Mouse (Mus musculus) limb, embryonic 13.5 days (tissue): ENCODE measurements around the gene U2surp. TPM values are rescaled to one million over a fixed set of nuclear protein-coding genes. Genes with fewer than 3 reads are reported as not detected.

ENCODE experiments used
- ATAC-seq: fragments of 200-750 bp; cut with Nextera tagmentation; 2 replicates; pipeline ENCODE4 v1.8.0; 2017; ENCODE audit warnings: low read depth, moderate number of reproducible peaks, moderate TSS enrichment; ENCODE audit not compliant: low FRiP score
- H3K27ac ChIP-seq: fragments of 300-500 bp; sonication (generic); 2 replicates; pipeline ENCODE4 v1.5.1; 2015; ENCODE audit warnings: inconsistent platforms, mild to moderate bottlenecking, moderate library complexity
- H3K27me3 ChIP-seq: fragments of 300-500 bp; sonication (generic); 2 replicates; pipeline ENCODE4 v1.6.1; 2015; ENCODE audit warnings: mild to moderate bottlenecking, inconsistent platforms
- H3K36me3 ChIP-seq: fragments of 300-500 bp; sonication (generic); 2 replicates; pipeline ENCODE4 v1.6.1; 2015; ENCODE audit warnings: inconsistent platforms, mild to moderate bottlenecking, moderate library complexity
- H3K4me1 ChIP-seq: fragments of 300-500 bp; sonication (generic); 2 replicates; pipeline ENCODE4 v1.6.1; 2015; ENCODE audit warnings: inconsistent platforms
- H3K4me2 ChIP-seq: fragments of 300-500 bp; sonication (generic); replicated peaks from 2 replicates; pipeline ENCODE4 v1.6.1; 2015; ENCODE audit warnings: inconsistent platforms, mild to moderate bottlenecking, moderate library complexity
- H3K4me3 ChIP-seq: fragments of 300-500 bp; sonication (generic); 2 replicates; pipeline ENCODE4 v1.5.1; 2015; ENCODE audit warnings: moderate library complexity, mild to moderate bottlenecking, inconsistent platforms
- H3K9ac ChIP-seq: fragments of 300-500 bp; sonication (generic); 2 replicates; pipeline ENCODE4 v1.6.1; 2015; ENCODE audit warnings: mild to moderate bottlenecking, inconsistent platforms
- H3K9me3 ChIP-seq: fragments of 300-500 bp; sonication (generic); 2 replicates; pipeline ENCODE4 v1.6.1; 2016; ENCODE audit warnings: inconsistent platforms
- WGBS: fragments of 180-500 bp; shearing (Covaris S2); methylation state at CpG from one replicate; pipeline ENCODE4 v1.1.7; 2015; 5-methylcytosine and 5-hydroxymethylcytosine counted together
- polyA plus RNA-seq: library from polyadenylated mRNA; unstranded; fragments of >200 nt; fragmentation: Nextera tagmentation; extraction: Ambion mirVana; gene quantifications from 2 replicates; pipeline ENCODE4 v1.2.1, GENCODE M21; 2015

Gene U2surp
- polyA plus RNA-seq, 1 experiment from 2014 or later: 161 TPM

GRCm38 (mm10) chr9:95549626-95550411, 38.0 kb upstream of the U2surp start:
- H3K4me1 ChIP-seq: no peaks in the 10 kb centered on the region
- peaks cover 3% of the 10 kb centered on the region; the same call in 1 of the 2 replicates for H3K27me3 ChIP-seq
- H3K4me3 ChIP-seq: no peak overlapping the region
- H3K27ac ChIP-seq: no peak overlapping the region
- no peak for ATAC-seq
- H3K4me2 ChIP-seq: no peak overlapping the region
- no peaks in the 10 kb centered on the region for H3K9me3 ChIP-seq
- H3K36me3 ChIP-seq: no peaks in the 10 kb centered on the region
- H3K9ac ChIP-seq: no peak overlapping the region
- WGBS: 73% methylated on average over 15 of the region's 15 CpGs

- 62% methylated on average over 7 of the region's 7 CpGs for WGBS
- Histone ChIP-seq H3K9me3 (no peaks in the 10 kb centered on the region), H3K27ac (no peak overlapping the region), H3K36me3 (no peaks in the 10 kb centered on the region), H3K27me3 (no peaks in the 10 kb centered on the region; the same call in 1 of the 2 replicates), H3K4me3 (no peak overlapping the region), H3K4me1 (no peaks in the 10 kb centered on the region), H3K4me2 (no peak overlapping the region), H3K9ac (no peak overlapping the region)
- ATAC-seq: no peak
These were observed 34.9 kb upstream of the U2surp start for GRCm38 (mm10) chr9:95546679-95547078.

- ATAC-seq: no peak
- 94% methylated on average over 4 of the region's 4 CpGs for WGBS
- H3K9ac ChIP-seq: no peak overlapping the region
- H3K4me1 ChIP-seq: no peaks in the 10 kb centered on the region
- H3K9me3 ChIP-seq: no peaks in the 10 kb centered on the region
- H3K27ac ChIP-seq: no peak overlapping the region
- no peak overlapping the region for H3K4me3 ChIP-seq
- no peak overlapping the region for H3K4me2 ChIP-seq
- H3K36me3 ChIP-seq: no peaks in the 10 kb centered on the region
- no peaks in the 10 kb centered on the region; the same call in 1 of the 2 replicates for H3K27me3 ChIP-seq
These were observed 32.8 kb upstream of the U2surp start for GRCm38 (mm10) chr9:95544598-95544997.

- Histone ChIP-seq H3K9ac (no peak overlapping the region), H3K36me3 (no peaks in the 10 kb centered on the region), H3K4me1 (no peaks in the 10 kb centered on the region), H3K27me3 (no peaks in the 10 kb centered on the region; the same call in 1 of the 2 replicates), H3K4me2 (no peak overlapping the region), H3K27ac (no peak overlapping the region), H3K4me3 (no peak overlapping the region), H3K9me3 (no peaks in the 10 kb centered on the region)
- 73% methylated on average over 6 of the region's 6 CpGs for WGBS
- ATAC-seq: no peak
These were observed 30.7 kb upstream of the U2surp start for GRCm38 (mm10) chr9:95542475-95542874.

- no peak for ATAC-seq
- Histone ChIP-seq H3K9ac (no peak overlapping the region), H3K9me3 (no peaks in the 10 kb centered on the region), H3K27ac (no peak overlapping the region), H3K4me3 (no peak overlapping the region), H3K4me1 (no peaks in the 10 kb centered on the region), H3K4me2 (no peak overlapping the region), H3K27me3 (no peaks in the 10 kb centered on the region), H3K36me3 (no peaks in the 10 kb centered on the region)
- WGBS: 67% methylated on average over 15 of the region's 15 CpGs
These were observed 30.0 kb upstream of the U2surp start for GRCm38 (mm10) chr9:95541650-95542432.

GRCm38 (mm10) chr9:95541208-95541607, 29.4 kb upstream of the U2surp start:
- Histone ChIP-seq H3K27me3 (no peaks in the 10 kb centered on the region), H3K9me3 (no peaks in the 10 kb centered on the region), H3K4me3 (no peak overlapping the region), H3K4me2 (no peak overlapping the region), H3K36me3 (no peaks in the 10 kb centered on the region), H3K9ac (no peak overlapping the region), H3K27ac (no peak overlapping the region), H3K4me1 (no peaks in the 10 kb centered on the region)
- no peak for ATAC-seq

GRCm38 (mm10) chr9:95540487-95540886, 28.7 kb upstream of the U2surp start:
- H3K4me1 ChIP-seq: no peaks in the 10 kb centered on the region
- H3K27ac ChIP-seq: no peak overlapping the region
- no peaks in the 10 kb centered on the region for H3K36me3 ChIP-seq
- no peak overlapping the region for H3K4me2 ChIP-seq
- H3K9me3 ChIP-seq: no peaks in the 10 kb centered on the region
- H3K9ac ChIP-seq: no peak overlapping the region
- no peak for ATAC-seq
- 52% methylated on average over 4 of the region's 4 CpGs for WGBS
- no peak overlapping the region for H3K4me3 ChIP-seq
- H3K27me3 ChIP-seq: no peaks in the 10 kb centered on the region

- H3K27me3 ChIP-seq: no peaks in the 10 kb centered on the region
- no peaks in the 10 kb centered on the region for H3K4me1 ChIP-seq
- no peak for ATAC-seq
- H3K4me3 ChIP-seq: no peak overlapping the region
- no peaks in the 10 kb centered on the region for H3K9me3 ChIP-seq
- no peak overlapping the region for H3K27ac ChIP-seq
- H3K9ac ChIP-seq: no peak overlapping the region
- no peak overlapping the region for H3K4me2 ChIP-seq
- H3K36me3 ChIP-seq: no peaks in the 10 kb centered on the region
- 59% methylated on average over 2 of the region's 2 CpGs for WGBS
These were observed 27.5 kb upstream of the U2surp start for GRCm38 (mm10) chr9:95539176-95539800.

GRCm38 (mm10) chr9:95533817-95534216, 22.0 kb upstream of the U2surp start:
- Histone ChIP-seq H3K36me3 (no peaks in the 10 kb centered on the region), H3K9ac (no peak overlapping the region), H3K27me3 (no peaks in the 10 kb centered on the region), H3K4me1 (no peaks in the 10 kb centered on the region), H3K4me3 (no peak overlapping the region), H3K4me2 (no peak overlapping the region), H3K27ac (no peak overlapping the region), H3K9me3 (no peaks in the 10 kb centered on the region)
- WGBS: 36% methylated on average over 6 of the region's 6 CpGs
- no peak for ATAC-seq

- WGBS: 70% methylated on average over 3 of the region's 3 CpGs
- Histone ChIP-seq H3K9ac (no peak overlapping the region), H3K27ac (no peak overlapping the region), H3K4me1 (no peaks in the 10 kb centered on the region), H3K27me3 (no peaks in the 10 kb centered on the region), H3K9me3 (no peaks in the 10 kb centered on the region), H3K4me2 (no peak overlapping the region), H3K4me3 (no peak overlapping the region), H3K36me3 (no peaks in the 10 kb centered on the region)
- ATAC-seq: no peak
These were observed 19.3 kb upstream of the U2surp start for GRCm38 (mm10) chr9:95531144-95531543.

GRCm38 (mm10) chr9:95527676-95528075, 15.9 kb upstream of the U2surp start:
- H3K9ac ChIP-seq: no peak overlapping the region

GRCm38 (mm10) chr9:95525961-95526360, 14.2 kb upstream of the U2surp start:
- peak; percentile 78 for ATAC-seq
- Histone ChIP-seq H3K9me3 (no peaks in the 10 kb centered on the region), H3K27ac (no peak overlapping the region), H3K4me1 (no peaks in the 10 kb centered on the region), H3K9ac (no peak overlapping the region), H3K4me2 (no peak overlapping the region), H3K27me3 (no peaks in the 10 kb centered on the region; the same call in 1 of the 2 replicates), H3K36me3 (no peaks in the 10 kb centered on the region), H3K4me3 (no peak overlapping the region)
- 9% methylated on average over 2 of the region's 2 CpGs for WGBS

More at GRCm38 (mm10) chr9:95527676-95528075, 15.9 kb upstream of the U2surp start:
- Histone ChIP-seq H3K36me3 (no peaks in the 10 kb centered on the region), H3K27me3 (no peaks in the 10 kb centered on the region; the same call in 1 of the 2 replicates), H3K4me2 (no peak overlapping the region), H3K4me1 (no peaks in the 10 kb centered on the region), H3K4me3 (no peak overlapping the region), H3K27ac (no peak overlapping the region), H3K9me3 (no peaks in the 10 kb centered on the region)
- no peak for ATAC-seq
- 46% methylated on average over 2 of the region's 2 CpGs for WGBS
